Mouse (Mus musculus): Measurements from ENCODE around the gene Fam162b. TPM values are rescaled to one million over a fixed set of nuclear protein-coding genes. Genes with fewer than 3 reads are reported as not detected.
A peak's percentile ranks its signal among the peaks of the same experiment; 100 is the strongest.

Fam162b gene
- polyA plus RNA-seq, 1 experiment from 2014 or later: 45.3 TPM

DNA sequence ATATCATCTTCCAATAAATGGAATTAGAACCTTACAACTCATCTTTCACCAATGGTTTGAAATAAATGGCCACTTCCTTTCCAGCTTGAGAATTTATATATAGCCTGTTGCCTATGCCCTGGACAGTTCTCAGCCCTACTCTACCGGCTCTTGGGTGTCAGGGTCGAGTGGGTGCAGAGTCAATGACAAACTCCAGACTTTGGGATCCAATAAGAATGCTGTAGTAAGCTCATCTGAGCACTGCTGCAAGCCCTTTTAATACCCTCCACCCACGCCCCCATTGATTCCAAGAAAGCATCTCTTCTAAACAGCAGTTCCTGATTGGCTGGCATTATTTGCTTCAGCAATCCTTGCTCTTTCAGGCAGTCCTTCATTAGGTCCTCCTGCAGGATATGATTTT, 23.1 kb upstream of the Fam162b start:
- Histone ChIP-seq H3K4me3 (ENCODE audit: low read depth, low read length) (no peak overlapping the region), H3K4me1 (ENCODE audit: insufficient read depth, low read depth, low read length) (no peaks in the 10 kb centered on the region), H3K27ac (ENCODE audit: low read length) (no peak overlapping the region), H3K9me3 (ENCODE audit: low read length) (no peaks in the 10 kb centered on the region), H3K9ac (replicated peaks; ENCODE audit: low read depth) (no peak overlapping the region), H3K27me3 (replicated peaks; ENCODE audit: insufficient read depth, low read length) (no peaks in the 10 kb centered on the region), H3K36me3 (ENCODE audit: insufficient read depth, low read length) (no peaks in the 10 kb centered on the region), H3K4me2 (replicated peaks; ENCODE audit: low read depth, low read length) (no peak overlapping the region)
- 42% methylated on average over 3 of the region's 3 CpGs for WGBS
- TF ChIP-seq EP300 (IDR thresholded peaks at IDR 0.05) (no peak), CTCF (IDR thresholded peaks at IDR 0.05) (no peak)
- no peak for DNase-seq (ENCODE audit: low spot score)
- ATAC-seq: no peak

DNA sequence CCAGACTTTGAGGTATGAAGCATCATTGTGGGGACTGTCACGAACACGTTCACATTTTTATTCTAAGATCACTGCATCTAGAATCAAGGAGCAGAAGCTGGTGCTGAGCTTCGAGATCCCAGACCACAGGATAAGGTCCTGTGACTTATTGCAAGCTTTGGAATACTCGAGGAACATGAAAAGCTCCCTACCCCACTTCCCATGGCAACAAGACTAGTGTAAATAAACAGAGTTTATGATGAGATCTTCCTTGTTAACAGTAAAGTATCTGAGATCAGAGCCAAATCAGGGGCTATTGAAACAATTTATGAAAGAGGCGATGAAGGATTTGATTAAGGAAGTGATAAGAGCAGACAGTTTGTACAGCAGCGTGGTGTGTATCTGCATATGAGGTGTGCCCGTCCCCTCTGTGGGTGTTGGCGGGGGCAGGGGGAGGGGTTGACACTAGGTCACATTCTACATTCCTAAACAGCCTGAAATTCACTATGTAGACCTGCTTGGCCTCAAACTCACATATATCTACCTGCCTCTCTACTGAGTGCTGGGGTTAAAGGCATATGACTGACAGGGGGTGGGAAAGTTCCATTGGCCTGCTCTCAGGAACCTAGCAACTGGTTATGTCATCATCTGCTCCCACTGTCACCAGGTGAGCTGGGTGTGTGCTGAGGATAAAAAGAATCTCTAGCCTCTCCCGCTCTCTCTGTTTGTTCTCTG, 21.8 kb upstream of the Fam162b start:
- H3K9me3 ChIP-seq (ENCODE audit: low read length): no peaks in the 10 kb centered on the region
- ATAC-seq (peak; percentile 53), DNase-seq (ENCODE audit: low spot score) (peak; percentile 55)
- no peak overlapping the region for H3K9ac ChIP-seq (replicated peaks; ENCODE audit: low read depth)
- H3K4me2 ChIP-seq (replicated peaks; ENCODE audit: low read depth, low read length): no peak overlapping the region
- no peak for TF ChIP-seq CTCF (IDR thresholded peaks at IDR 0.05)
- no peak for TF ChIP-seq EP300 (IDR thresholded peaks at IDR 0.05)
- no peaks in the 10 kb centered on the region for H3K27me3 ChIP-seq (replicated peaks; ENCODE audit: insufficient read depth, low read length)
- no peaks in the 10 kb centered on the region for H3K36me3 ChIP-seq (ENCODE audit: insufficient read depth, low read length)
- H3K4me3 ChIP-seq (ENCODE audit: low read depth, low read length): no peak overlapping the region
- H3K4me1 ChIP-seq (ENCODE audit: insufficient read depth, low read depth, low read length): no peaks in the 10 kb centered on the region
- no peak overlapping the region for H3K27ac ChIP-seq (ENCODE audit: low read length)
- 28% methylated on average over 9 of the region's 9 CpGs for WGBS

DNA sequence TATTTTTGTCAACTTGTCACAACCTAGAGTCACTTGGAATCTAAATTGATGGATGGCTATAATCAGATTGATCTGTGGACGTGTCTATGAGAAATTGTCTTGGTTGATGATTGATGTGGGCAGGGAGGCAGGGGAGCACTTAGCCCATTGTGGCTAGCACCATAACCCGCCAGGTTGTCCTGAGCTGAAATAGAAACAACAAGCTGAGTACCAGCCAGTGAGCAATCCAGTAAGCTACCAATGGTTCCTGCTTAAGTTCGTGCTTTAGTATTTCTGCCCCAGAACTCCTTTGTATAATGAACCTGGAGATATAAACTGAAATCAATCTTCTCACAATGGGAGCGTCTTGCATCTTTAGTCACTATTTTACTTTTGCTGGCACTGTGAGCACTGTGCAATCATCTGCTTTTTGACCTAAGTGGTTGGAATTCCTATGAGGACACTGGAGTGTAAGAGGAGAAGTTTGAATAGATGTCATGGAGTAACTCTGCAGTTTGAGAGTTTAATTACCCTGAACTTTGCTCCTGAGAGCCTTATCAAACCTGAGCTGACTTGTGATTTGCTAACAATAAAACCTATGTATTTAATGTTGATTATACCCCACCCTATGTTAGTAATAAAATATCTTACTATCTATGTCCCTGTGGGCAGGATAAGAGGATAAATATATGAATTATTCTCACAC, 19.6 kb upstream of the Fam162b start:
- Histone ChIP-seq H3K27me3 (replicated peaks; ENCODE audit: insufficient read depth, low read length) (no peaks in the 10 kb centered on the region), H3K9me3 (ENCODE audit: low read length) (no peaks in the 10 kb centered on the region), H3K27ac (ENCODE audit: low read length) (no peak overlapping the region), H3K36me3 (ENCODE audit: insufficient read depth, low read length) (no peaks in the 10 kb centered on the region), H3K4me2 (replicated peaks; ENCODE audit: low read depth, low read length) (no peak overlapping the region), H3K4me1 (ENCODE audit: insufficient read depth, low read depth, low read length) (no peaks in the 10 kb centered on the region), H3K9ac (replicated peaks; ENCODE audit: low read depth) (no peak overlapping the region), H3K4me3 (ENCODE audit: low read depth, low read length) (no peak overlapping the region)
- ATAC-seq (no peak), DNase-seq (ENCODE audit: low spot score) (no peak)
- TF ChIP-seq EP300 (IDR thresholded peaks at IDR 0.05) (no peak), CTCF (IDR thresholded peaks at IDR 0.05) (no peak)
- WGBS: 43% methylated on average over 4 of the region's 4 CpGs

DNA sequence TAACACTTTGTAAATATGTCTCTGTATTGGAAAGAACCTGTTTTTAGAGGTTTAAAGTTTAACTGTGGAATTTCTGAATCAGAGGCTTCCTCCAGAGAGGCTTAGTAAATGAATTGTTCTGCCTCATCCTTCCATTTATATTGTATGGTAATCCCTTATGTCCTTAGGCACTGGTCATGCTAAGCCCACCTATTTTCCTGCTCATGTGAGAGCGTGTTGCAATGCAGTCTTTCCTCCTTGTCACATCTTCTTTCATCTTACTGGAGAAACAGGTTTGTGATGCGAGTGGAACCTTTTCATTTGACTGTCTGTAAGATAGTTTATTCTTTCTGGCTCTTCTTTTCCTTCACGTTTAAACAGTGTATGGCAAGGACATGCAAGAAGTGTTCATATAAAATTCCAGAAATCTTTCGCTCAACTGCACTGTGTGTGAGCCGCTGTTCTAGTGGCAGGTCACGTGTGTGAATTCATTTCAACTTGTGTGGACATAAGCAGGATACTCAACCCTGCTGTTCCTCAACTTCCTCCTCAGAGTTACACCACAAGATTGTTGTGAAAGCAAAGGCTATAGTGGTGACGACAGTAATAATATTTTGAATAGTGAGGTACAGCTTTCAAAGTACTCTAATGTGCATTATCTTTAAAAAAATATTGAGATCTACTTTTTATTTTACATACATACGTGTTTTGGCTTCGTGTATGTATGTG, 6.8 kb upstream of the Fam162b start:
- Histone ChIP-seq H3K4me1 (ENCODE audit: insufficient read depth, low read depth, low read length) (no peaks in the 10 kb centered on the region), H3K9me3 (ENCODE audit: low read length) (no peaks in the 10 kb centered on the region), H3K36me3 (ENCODE audit: insufficient read depth, low read length) (no peaks in the 10 kb centered on the region), H3K27me3 (replicated peaks; ENCODE audit: insufficient read depth, low read length) (no peaks in the 10 kb centered on the region), H3K27ac (ENCODE audit: low read length) (no peak overlapping the region), H3K9ac (replicated peaks; ENCODE audit: low read depth) (no peak overlapping the region), H3K4me3 (ENCODE audit: low read depth, low read length) (no peak overlapping the region), H3K4me2 (replicated peaks; ENCODE audit: low read depth, low read length) (no peak overlapping the region)
- no peak for TF ChIP-seq CTCF (IDR thresholded peaks at IDR 0.05)
- TF ChIP-seq EP300 (IDR thresholded peaks at IDR 0.05): no peak
- DNase-seq (ENCODE audit: low spot score) (peak; percentile 58), ATAC-seq (peak; percentile 66)
- 66% methylated on average over 9 of the region's 9 CpGs for WGBS

DNA sequence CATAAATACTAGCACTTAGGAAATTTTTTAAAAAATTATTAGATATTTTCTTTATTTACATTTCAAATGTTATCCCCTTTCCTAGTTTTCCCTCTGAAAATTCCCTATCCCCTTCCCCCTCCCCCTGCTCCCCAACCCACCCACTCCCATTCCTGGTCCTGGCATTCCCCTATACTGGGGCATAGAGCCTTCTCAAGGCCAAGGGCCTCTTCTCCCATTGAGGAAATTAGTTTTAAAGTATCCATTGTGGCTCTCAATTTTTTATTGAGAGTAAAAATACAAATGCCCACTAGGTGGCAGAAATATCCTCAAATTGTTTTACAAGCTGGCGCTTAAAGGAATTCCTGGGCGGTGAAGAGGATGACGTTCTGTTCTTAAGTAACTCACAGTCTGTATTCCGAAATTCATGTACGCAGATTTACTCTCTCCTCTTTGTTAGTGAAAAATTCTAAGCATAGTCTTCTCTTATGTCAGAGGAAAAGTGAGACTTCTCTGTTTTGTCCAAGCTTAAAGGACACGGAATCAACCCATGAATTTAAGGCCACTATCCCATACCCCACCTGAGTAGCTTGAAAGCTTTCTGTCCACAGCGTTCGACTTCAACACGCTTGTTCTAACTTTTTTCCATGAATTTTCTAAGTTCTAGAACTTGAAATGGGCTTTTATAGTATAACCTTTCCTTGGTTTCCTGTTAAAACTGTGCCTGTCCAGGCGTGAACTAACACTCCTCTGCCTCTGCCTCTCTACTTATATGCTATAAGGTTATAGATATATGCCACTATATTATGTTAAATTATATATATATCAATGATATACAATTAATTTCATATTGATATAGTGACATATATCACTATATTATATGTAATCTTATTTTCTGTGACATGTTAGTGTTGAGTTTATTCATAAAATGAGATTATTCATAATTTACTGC, 4.9 kb upstream of the Fam162b start:
- ATAC-seq: peak; percentile 72
- Histone ChIP-seq H3K4me2 (replicated peaks; ENCODE audit: low read depth, low read length) (0 out of 2 replicates have a peak overlapping the region, but pooled peaks have one; percentile 25), H3K27me3 (replicated peaks; ENCODE audit: insufficient read depth, low read length) (no peaks in the 10 kb centered on the region), H3K4me1 (ENCODE audit: insufficient read depth, low read depth, low read length) (no peaks in the 10 kb centered on the region), H3K9ac (replicated peaks; ENCODE audit: low read depth) (no peak overlapping the region), H3K9me3 (ENCODE audit: low read length) (no peaks in the 10 kb centered on the region), H3K27ac (ENCODE audit: low read length) (no peak overlapping the region), H3K36me3 (ENCODE audit: insufficient read depth, low read length) (no peaks in the 10 kb centered on the region), H3K4me3 (ENCODE audit: low read depth, low read length) (no peak overlapping the region)
- whole genome bisulfite sequencing: 34% methylated on average over 10 of the region's 10 CpGs
- DNase-seq (ENCODE audit: low spot score): peak; percentile 95
- TF ChIP-seq CTCF (IDR thresholded peaks at IDR 0.05) (peak; percentile 60), EP300 (IDR thresholded peaks at IDR 0.05) (peak; percentile 51)

All from lung, postnatal 0 days (tissue).